Mouse (Mus musculus) cortical plate, adult 2 months (tissue): ENCODE data around the gene Mblac2.

ENCODE experiments used
- CTCF ChIP-seq: fragments of 200-500 bp; IDR thresholded peaks from 2 replicates; pipeline ENCODE4 v1.5.1; 2011; ENCODE audit warnings: mild to moderate bottlenecking, control low read depth, low read length; ENCODE audit not compliant: insufficient read depth; ENCODE audit errors: extremely low read depth
- POLR2A ChIP-seq: fragments of 200-500 bp; IDR thresholded peaks from 2 replicates; pipeline ENCODE4 v1.6.1; 2011; ENCODE audit warnings: mild to moderate bottlenecking, low read length, control low read depth; ENCODE audit not compliant: insufficient read depth; ENCODE audit errors: extremely low read depth

GRCm38 (mm10) chr13:81690477-81690876, 20.7 kb upstream of the Mblac2 start:
- TF ChIP-seq CTCF (no peak), POLR2A (no peak)
